Mouse (Mus musculus): ENCODE data around the gene Plg. TPM values are rescaled to one million over a fixed set of nuclear protein-coding genes. Genes with fewer than 3 reads are reported as not detected.

Gene Plg
- not detected for total RNA-seq (2021)
- long read RNA-seq, experiment 1, result 0 reads
- long read RNA-seq, experiment 2, result 0 reads

DNA sequence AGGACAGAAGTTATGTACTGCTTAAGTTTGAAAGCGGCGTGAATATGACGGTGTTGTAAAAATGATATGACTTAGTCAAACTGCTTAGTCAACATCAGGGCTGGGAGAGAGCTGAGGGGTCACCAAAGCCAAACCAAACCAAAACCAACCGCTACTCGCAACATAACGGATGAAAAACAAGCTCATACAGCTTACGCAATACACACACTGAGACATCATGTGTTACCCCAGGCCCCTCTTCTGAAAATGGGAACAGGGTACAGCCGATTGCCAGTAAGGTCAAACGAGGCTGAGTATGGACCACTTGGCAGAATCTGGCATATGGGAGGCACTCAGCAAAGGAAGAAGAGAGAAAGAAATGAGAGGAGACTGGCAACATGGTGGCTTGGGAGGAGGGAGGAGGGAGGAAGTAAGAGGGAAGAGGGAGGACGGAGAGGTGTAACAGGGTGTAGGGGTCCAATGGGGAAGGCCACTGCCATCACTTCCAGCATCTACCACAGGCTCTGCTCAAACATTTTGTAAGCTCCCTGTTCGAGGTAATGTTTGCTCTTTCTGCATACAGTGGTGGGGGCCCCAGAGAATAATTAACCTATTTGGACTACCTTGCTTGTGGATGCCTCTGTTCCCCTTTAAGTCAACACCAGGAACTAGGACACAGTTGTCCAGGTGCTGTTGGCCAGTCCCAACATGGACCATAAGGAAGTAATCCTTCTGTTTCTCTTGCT, at the start of gene Plg:
Gene Plg, plus strand, starts transcription at position 628 of the 725 bp plus-strand sequence.
- DNase-seq, result no peak
- TF ChIP-seq CTCF (IDR thresholded peaks at IDR 0.05), result no peak
- Histone ChIP-seq H3K27ac (no peak within 1 kb of the TSS), H3K4me3 (no peak within 1 kb of the TSS)
- intact Hi-C loops (cut with DNase I), result no loop called here

DNA sequence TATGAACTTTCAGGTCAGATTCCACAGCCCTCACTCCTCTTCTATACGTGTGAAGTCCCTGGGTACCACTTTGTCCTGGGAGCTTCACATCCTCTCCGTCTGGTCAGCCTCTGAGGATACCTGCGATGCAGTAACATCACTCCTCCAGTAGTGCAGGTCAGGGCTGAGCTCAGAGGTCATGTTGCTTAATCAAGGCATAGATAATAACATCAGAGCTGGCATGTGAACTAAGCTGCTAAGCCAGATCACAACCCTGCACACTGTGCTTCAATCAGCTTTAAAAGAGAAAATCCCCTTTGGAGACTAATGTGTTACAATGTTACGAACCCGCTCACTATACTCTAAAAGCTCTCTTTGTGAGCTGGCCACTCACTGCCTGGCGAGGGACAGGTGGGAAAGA, 43.3 kb upstream of the Plg start:
- DNase-seq, result no peak
- TF ChIP-seq CTCF (IDR thresholded peaks at IDR 0.05), result no peak
- H3K4me3 ChIP-seq, result no peak overlapping the region
- no peak overlapping the region for H3K27ac ChIP-seq
- intact Hi-C loops (cut with DNase I), result no loop called here

DNA sequence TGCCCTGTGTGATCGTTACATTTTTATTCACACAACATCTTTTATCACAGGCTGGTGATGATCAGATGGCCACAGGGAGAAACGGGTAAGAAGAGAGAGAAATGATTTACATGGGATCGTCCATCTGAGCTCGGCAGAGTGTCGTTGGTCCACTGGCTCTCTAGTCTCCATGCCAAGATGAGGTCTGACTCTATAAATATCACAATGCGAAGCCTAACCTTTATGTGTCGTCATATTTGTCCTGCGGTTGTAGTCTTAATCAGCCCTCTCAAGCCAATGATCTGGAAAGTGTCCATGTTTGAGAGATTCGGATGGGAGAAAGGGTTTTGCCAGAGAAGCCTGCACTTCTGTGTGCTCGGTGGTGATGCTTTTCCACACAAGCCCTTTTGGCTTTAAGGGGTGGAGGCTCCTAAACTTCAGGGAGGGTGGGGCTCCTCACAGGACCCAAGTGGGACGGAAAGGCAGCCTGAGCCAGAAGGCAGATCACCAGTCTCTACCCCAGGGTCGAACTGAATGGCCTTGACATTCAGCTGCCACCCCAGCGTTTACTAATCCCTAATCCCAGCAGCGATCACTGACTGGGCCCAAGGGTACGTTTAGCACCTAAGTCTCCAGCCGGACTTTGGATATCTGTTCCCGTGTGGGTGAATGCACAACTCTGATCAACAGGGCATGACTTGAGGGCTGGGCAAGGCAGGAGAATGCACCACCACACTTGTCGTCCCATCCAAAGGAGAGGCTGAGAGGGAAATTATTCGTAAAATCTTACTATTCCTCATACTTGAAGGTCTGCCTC, 42.1 kb upstream of the Plg start:
- no peak for TF ChIP-seq CTCF (IDR thresholded peaks at IDR 0.05)
- peak overlapping the region; percentile 66 for H3K4me3 ChIP-seq
- intact Hi-C loops (cut with DNase I), result no loop called here
- DNase-seq, result no peak
- peak overlapping the region; percentile 81 for H3K27ac ChIP-seq

GRCm38 (mm10) chr17:12337156-12337555, 41.3 kb upstream of the Plg start:
- TF ChIP-seq CTCF (IDR thresholded peaks at IDR 0.05), result no peak
- intact Hi-C loops (cut with DNase I), result no loop called here
- DNase-seq, result no peak
- no peak overlapping the region for H3K27ac ChIP-seq
- no peak overlapping the region for H3K4me3 ChIP-seq

DNA sequence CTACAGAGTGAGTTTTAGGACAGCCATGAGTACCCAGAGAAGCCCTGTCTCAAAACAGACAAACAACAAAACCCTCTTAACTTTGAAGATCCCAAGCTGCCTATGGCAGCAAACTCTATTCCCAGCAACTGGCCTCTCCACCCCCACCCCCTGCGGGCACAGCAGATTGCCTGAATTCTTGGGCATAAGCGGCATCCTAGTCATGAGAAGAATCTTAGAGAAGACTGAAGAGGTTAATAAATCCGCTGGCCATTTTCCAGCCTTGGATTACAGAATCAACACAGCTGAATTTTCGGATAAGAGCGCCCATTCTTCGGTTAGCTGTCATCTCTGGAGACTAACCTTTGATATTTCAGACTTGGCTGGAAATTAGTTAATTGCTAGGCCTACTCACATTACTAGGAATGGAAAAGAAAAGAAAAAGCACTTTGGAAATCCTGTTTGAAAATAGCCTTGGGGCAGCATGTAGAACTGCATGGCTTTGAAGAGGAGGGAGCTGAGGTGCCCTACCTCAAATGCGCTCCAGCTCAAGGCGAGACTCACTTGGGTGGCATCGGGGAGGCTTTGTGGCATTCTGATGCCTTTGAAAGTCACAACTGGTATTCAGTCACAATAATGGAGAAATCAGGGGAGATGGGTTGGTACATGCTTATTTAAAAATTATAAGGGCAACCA, 34.6 kb upstream of the Plg start:
- TF ChIP-seq CTCF (IDR thresholded peaks at IDR 0.05), result no peak
- intact Hi-C loops (cut with DNase I), result no loop called here
- H3K4me3 ChIP-seq, result no peak overlapping the region
- no peak overlapping the region for H3K27ac ChIP-seq
- no peak for DNase-seq

GRCm38 (mm10) chr17:12347462-12347861, 30.9 kb upstream of the Plg start:
- TF ChIP-seq CTCF (IDR thresholded peaks at IDR 0.05), result no peak
- DNase-seq, result no peak
- intact Hi-C loops (cut with DNase I), result no loop called here
- Histone ChIP-seq H3K4me3 (no peak overlapping the region), H3K27ac (no peak overlapping the region)

GRCm38 (mm10) chr17:12351564-12351963, 26.8 kb upstream of the Plg start:
- DNase-seq, result no peak
- TF ChIP-seq CTCF (IDR thresholded peaks at IDR 0.05), result no peak
- intact Hi-C loops (cut with DNase I), result no loop called here
- Histone ChIP-seq H3K4me3 (no peak overlapping the region), H3K27ac (no peak overlapping the region)

DNA sequence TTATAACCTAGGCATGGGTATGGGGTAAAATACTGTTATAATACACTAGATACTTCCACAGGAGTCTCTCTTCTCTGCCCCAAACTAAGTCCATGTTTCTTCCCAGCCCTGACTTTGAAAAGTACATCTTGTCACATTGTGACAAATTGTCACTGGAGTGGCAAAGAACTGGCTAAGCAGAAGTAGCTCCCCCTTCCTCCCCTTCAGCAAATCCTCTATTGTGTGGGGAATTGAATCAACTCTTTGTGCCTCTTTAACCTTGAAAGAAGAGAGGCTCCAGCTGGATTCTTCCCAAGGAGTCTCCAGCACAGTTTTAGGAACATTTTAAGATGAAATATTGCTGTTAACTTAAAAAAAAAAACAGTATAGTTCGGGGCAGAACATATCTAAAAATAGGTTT, 25.6 kb upstream of the Plg start:
- intact Hi-C loops (cut with DNase I), result no loop called here
- no peak for DNase-seq
- Histone ChIP-seq H3K27ac (no peak overlapping the region), H3K4me3 (no peak overlapping the region)
- TF ChIP-seq CTCF (IDR thresholded peaks at IDR 0.05), result no peak

- no peak overlapping the region for H3K4me3 ChIP-seq
- H3K27ac ChIP-seq, result no peak overlapping the region
- TF ChIP-seq CTCF (IDR thresholded peaks at IDR 0.05), result no peak
- intact Hi-C loops (cut with DNase I), result no loop called here
- no peak for DNase-seq
Observed at GRCm38 (mm10) chr17:12359876-12360275, 18.5 kb upstream of the Plg start.

- Histone ChIP-seq H3K27ac (no peak overlapping the region), H3K4me3 (no peak overlapping the region)
- intact Hi-C loops (cut with DNase I), result no loop called here
- DNase-seq, result no peak
- TF ChIP-seq CTCF (IDR thresholded peaks at IDR 0.05), result no peak
Observed at GRCm38 (mm10) chr17:12363601-12364425, 14.6 kb upstream of the Plg start.

GRCm38 (mm10) chr17:12364426-12364735, 14.0 kb upstream of the Plg start:
- no peak for TF ChIP-seq CTCF (IDR thresholded peaks at IDR 0.05)
- Histone ChIP-seq H3K27ac (no peak overlapping the region), H3K4me3 (no peak overlapping the region)
- DNase-seq, result no peak
- intact Hi-C loops (cut with DNase I), result no loop called here

- Histone ChIP-seq H3K4me3 (no peak overlapping the region), H3K27ac (no peak overlapping the region)
- intact Hi-C loops (cut with DNase I), result loop anchor here (1.0 to 5.0 kb wide), 4 partner anchors 50 to 141 kb away; partner anchors contain the start of gene Map3k4
- DNase-seq, result peak; percentile 69
- TF ChIP-seq CTCF (IDR thresholded peaks at IDR 0.05), result peak; percentile 78
Observed at GRCm38 (mm10) chr17:12367373-12367930, 11.0 kb upstream of the Plg start.
